Mouse (Mus musculus) lung, postnatal 36 days (tissue): ENCODE measurements around the gene Il20.

ENCODE experiments used
- DNase-seq: peaks from one replicate; pipeline ENCODE4 v3.0.0; 2022; ENCODE audit warnings: mixed read lengths

The Il20 gene

DNA sequence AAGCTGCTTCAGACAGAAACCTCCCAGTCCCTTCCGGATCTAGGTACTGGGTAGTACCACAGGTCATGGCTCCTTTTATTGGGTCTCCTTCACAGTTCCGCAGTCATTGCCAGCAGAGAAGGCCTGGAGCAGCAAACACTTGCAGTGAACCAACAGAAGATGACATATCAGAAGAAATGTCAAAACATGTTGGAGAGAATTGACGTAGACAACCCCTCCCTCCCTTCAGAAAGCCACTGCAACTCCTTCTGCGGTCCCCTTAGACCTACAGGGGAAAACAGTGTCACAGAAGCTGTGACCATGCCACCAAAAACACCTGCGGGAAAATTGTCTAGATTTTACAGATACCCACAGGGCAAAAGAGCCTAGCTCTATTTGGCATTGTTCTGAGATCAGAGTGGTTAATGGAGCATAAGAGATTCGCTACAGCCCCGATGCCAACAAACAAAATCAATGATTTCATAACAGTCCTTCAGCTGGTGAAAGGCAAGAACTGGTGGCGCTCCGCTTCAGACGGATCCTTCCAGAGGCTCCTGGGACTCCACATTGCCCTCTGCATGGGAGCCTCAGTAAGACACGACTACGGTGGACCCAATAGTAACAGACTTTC is at the start of gene Il20:
TSS of gene Il20 (minus strand) at position 51 of the 610 bp plus-strand sequence.
- DNase-seq, result no peak

DNA sequence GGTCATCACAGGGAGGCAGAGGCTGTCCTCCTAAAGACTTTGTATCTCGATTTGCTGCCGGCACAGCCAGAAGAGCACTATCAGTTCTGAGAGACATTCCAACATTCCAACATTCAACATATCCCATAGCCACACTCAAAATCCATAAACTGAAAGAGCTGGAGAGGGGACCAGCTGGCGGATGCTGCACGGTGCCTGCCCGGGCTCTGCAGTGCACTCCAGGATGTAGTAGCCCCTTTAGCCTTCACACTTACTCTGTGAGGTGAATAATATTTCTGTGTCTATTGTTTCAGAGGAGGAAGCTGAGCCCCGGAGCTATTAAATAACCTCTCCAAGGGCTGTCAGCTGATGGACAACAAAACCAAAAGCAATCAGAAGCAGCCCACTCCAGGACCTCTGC is 35.7 kb upstream of the Il20 start:
- DNase-seq, result no peak

DNA sequence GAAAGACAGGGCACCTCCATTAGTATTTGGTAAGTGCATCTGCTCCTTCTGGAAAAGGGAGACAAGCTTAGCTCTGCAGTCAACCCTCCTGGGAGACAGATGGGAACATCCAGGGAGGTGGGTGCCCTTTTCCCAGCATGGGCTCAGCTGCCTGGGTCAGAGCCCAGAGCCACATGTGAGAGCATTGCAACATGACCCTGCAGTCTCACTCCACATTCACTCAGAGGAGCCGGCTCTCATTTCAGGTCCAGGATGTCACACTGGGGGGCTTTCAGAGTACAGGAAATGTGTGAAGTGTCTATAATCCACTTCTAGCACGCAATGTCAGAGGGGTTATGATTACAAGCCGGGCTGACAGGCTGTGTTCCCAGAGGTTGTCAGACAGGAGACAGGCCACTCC is 30.6 kb upstream of the Il20 start:
- DNase-seq, result no peak

DNA sequence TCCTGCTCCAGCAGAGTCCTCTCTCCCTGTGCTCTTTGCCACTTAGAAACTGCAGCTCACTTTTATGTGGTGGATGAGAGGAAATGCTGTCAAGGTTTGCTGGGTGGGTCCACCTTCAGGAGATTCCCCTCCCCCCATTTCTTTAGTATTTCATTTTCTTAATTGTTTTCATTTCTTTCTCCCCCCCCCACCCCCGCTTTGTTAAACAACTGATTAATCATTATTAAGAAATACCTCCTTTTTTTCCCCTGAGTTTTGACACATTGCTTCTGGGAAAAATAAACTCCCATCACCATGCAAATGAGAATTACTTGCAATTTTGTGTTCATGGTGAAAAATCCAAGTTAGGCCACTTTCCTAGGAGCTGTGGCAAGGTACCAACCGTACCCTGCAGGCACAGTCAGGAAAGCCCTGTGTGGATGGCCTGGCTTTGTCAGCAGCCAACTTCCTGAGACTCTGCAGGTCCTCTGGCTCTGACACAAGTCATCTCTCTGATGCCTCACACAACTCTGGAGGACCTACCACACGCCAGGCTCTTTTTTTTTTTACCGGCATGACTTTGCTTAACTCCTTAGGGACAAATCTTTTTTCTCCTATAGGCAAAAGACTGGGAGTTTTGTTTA is 28.9 kb upstream of the Il20 start, which contains the start of gene Il19:
TSS of gene Il19 (minus strand) at position 51 of the 623 bp plus-strand sequence.
- DNase-seq, result no peak

DNA sequence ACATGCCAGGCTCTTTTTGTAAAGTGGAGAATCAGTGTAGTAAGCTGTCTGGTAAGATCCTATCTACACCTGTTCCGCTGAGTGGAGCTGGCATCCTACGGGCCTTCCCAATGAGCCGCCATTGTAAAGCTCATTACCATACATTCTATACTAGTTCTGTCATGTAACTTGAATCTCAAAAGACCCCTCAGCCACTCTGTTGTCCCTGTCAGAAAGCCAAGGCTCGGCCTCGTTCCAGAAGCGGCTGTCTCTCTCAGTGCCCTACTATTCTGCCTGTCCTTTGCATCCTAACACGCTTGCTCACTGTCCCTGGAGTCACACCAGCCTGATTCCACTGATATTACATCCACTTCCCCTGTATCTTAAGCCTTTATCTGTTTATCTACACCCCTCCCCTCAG is 26.9 kb upstream of the Il20 start:
- DNase-seq, result no peak

DNA sequence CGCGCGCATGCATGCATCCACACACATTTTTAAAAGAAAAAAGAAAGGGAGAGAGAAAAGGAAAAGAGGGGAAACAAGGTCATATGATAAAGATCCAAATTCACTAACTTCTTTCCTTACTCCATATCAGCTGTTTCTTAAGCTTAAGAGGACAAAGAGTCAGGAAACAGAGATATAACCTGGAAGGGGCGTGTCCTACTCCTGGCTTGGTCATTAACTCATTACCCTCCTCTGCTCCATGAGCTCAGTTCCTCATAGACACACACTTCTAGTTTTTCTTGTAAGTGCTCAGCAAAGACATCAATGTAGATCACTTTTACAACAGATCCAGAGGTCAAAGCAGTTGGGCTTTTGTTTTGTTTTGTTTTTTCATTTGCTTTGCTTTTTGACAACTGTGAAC is 25.9 kb upstream of the Il20 start:
- DNase-seq, result no peak

DNA sequence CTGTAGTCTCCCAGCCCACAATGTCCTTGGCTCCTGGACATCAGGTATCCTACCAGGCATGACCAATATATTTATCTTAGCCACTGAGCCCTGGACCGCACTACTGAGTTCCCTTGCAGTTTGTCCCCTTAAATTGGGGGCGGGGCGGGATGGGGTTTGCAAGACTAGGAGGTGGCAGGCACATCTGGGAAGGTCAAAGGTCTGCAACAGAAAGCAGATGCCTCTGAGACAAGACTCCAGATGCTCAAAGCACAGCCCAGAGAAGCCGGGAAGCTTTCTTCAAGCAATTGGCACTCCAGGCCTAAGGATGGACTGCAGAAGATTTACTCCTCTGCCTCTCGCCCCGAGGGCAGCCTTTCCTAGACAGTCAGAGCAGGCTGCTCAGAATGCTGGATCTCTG is 25.1 kb upstream of the Il20 start:
- DNase-seq, result no peak

DNA sequence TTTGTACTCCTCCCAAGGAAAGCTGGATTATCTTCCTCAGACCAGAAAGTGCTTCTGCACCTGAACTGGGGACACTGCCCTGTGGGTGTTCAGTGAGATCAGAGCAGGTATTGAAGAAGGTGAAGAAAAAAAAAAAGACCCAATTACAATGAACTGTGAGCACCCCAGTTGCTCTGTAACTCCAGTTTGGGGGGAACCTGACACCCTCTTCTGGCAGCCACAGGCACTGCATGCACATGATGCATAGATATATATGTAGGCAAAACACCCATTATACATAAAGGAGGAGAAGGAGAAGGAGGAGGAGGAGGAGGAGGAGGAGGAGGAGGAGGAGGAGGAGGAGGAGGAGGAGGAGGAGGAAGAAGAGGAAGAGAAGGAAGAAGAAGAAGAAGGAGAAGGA is 15.2 kb upstream of the Il20 start:
- peak; percentile 22 for DNase-seq

DNA sequence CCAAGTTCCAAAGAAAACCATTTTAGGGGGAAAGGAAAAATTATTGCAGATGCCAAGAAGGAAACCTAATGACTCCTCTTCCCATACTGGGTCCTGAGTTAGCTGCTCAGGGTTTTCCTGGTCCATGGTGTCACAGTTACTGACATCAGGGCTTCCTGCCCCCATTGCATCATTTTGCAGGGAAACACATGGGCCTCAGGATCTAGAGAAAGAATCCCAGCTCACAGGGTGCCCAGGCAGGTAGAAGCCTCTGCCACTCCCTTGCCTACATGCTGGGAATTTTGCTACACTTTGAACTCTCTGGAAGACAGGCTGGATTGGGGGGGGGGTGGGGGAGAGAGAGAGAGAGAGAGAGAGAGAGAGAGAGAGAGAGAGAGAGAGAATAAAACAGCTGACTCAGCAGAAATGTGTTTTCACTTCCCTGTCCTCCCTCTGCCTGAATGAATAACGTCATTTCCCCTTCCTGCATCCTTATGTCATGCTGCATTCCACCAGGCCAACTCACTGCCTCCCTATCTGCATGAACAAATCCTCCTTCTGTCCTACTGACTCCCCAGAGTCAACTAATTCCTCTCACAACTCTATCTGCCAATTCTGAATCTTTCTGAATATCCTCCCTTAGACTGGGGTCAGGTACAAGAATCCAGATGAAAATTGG is 7.2 kb upstream of the Il20 start:
- DNase-seq, result no peak

DNA sequence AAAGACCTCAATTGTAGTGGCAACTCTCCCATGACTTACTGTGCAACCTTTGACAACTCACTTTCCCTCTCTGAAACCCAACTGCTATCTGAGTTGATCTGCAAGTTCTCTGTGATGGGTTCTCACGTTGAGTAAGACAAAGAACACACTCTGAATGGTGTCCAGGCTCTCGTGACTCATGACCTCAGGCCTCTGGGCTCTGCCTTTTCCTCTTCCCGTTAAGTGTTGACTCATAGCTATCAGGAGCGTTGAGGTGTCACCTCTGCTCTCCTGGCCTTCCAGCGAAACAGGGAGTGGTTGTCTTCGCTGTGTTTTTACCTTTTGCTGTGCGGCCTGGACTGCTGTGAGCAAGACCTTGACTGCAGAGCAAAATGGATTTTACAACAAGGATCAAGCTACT is 8.7 kb downstream of the Il20 start:
- DNase-seq, result no peak

DNA sequence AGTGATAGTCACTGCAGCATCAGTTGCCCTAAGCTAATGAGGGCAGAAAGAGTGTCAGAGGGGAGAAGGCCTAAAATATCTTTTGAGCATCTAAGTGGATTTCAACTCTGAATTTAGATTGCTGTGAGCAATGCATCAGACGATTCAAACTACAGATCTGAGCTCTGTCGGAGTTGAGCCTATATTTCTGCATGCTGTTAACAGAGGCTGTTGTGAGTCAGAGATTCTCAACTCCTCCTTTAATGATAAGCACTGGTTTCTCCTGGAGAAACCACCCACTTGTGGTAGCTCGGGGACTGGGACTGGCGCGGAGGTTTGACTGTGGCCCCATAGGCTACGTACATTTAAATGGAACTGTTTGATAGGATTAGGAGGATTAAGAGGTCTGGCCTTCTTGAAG is 16.8 kb downstream of the Il20 start:
- DNase-seq, result no peak

DNA sequence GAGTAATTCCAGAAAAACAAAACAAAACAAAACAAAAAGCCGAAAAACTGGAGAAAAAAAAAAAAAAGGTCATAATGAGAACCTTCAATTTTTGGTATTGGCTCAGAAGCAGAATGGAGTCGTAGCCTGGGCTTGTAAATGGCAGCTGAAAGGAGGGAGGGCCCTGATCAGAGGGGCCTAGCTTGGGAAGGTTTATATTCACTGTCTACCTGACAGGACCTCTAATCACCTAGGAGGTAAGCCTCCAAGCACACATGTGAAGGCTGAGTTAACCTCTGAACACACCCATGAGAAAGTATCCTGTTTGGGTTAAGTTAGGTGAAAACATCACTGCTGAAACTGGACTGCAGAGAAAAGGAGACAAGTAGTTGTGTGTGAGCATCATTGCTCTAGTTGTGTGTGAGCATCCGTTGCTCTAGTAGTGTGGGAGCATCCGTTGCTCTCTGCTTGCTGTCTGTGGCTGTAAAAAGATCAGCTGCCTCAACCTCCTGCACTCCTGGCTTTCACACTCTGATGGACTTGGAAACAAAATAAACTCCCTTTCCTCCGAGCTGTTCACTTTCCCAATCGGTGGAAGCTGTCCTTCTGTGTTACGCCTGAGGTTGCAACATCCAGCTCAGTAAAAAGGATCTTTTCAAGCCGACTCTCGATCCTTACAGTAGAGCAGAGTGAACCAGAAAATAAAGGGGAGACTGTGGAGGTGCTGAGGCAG is 17.8 kb downstream of the Il20 start:
- no peak for DNase-seq

DNA sequence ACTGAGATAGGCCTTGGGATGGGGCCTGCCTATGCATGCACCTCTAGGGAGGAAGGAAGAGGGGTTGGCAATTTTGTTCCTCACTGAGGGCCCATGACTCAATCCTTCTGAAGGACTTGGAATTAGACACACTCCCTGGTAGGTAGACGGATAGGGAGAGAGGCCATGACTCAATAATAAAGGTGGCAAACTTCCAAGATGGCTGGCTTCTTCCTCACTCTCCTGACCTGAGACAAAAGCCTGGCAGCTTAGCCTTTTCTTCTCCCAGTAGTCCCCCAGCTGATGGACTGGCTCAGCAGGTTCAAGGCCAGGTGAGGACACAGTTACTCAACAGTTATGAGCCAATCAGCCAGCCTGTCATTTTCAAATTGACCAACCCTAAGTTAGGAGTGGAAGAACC is 18.8 kb downstream of the Il20 start:
- DNase-seq, result peak; percentile 6

DNA sequence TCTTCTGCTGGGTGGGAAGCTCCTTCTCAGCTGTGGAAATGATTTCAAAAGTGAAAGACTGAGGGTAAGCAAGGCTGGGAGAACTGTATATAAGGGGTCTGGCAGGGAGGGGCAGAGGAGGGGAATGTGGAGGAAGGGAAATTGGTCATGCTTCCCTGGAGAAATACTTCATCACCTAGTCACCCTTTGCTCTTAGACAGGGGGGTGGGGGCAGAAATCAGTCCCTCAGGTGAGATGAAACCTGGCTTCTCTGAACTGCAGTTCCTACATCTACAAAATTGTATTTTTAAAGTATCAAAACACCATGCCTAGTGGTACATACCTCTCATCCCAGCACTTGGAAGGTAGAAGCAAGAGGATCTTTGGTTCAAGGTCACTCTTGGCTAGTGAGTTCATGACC is 23.9 kb downstream of the Il20 start, which contains the start of gene Il24:
TSS of gene Il24 (minus strand) at position 101 of the 400 bp plus-strand sequence.
- DNase-seq, result no peak

DNA sequence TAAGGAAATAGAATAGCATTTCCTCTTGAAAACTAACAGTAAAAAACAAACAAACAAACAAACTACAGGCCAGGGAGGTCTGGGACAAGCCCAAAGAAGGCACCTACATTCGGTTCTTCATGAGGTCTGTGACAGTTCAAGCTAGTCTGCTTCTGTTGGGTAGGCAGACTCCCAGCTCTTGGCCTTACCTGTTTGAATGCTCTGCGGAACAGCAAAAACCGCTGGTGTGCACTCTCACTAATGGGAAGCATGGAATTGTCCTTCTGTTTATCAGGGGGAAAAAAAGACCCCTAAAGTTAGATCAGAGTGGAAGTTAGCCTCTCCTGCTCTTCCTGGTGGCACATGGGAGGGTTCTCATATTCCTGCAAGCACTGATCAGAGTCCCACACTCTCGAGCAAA is 28.1 kb downstream of the Il20 start:
- DNase-seq, result no peak

DNA sequence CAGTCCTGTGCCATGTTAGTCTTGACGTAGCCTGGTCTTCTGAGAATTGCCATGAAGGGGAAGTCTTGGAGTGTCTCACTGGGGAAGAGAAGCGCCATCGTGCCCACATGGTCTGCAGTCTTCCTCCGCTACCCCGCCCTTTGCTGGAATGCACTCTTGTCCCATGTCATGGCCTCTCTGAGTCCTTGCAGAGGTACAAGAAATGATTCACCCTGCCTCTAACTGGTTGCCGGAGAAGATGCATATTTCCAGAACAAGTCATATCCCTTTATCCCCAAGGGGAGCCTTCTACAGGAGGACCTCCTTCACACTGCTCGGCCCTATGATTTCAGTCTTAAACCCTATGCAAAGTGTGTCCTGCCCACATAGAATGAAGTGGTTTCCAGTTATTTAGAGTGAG is 31.3 kb downstream of the Il20 start:
- DNase-seq, result no peak

DNA sequence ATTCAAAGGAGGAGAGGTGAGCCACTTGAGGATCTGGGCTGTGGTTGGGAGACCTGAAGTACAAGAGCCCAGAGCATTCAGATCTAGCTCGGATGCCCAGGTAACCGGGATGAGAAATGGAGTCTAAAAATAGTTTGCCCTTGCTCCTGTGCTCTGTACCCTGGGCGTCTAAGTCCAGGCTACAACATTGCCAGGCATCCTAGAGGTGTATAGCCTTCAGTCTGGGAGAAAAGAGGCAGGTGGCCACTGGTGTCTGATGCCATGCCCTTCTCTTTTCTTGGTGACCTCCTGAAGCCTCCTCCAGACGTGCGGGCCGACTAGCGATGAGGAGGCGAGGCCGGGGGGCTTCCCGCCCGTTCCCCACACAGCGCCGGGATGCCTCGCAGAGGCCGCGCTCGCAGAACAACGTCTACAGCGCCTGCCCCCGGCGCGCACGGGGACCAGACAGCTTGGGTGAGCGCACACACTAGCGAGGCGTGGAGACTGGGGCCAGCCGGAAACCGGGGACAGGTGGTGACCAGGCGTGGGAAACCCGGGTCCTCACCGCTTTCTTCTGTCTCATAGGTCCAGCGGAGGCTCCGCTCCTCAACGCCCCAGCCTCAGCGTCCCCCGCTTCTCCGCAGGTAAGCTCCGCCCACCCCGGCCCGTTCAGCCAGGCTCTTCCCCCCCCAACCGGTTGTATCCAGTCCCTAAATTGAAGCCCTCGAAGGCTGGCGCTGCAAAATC is 33.2 kb downstream of the Il20 start:
- DNase-seq, result peak; percentile 13

DNA sequence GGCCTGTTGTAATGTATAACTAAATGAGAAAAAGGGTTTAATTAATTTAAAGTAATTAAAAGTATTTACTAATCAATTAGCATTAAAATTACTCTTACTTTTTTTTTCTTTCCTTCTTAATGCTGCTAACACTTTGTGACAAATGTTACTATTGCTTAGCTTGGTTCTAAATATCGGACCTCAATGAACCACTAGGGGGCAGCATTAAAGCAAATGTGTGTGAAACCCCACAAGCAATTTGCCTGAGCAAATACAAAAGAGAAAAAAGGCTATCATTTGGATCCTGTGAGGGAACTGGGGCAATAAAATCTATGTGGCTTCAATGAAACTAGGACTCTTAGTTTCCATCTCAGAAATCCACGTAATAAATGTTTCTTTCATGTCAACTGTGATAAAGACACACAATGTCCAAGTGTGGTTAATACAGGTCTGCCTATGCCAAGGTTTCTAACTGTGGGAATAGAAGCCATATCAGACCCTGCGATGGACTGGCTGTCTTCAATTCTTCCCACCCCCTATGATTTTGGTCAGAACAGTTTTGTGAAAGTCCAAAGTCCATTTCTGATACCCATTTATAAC is 34.2 kb downstream of the Il20 start:
- DNase-seq, result peak; percentile 87

DNA sequence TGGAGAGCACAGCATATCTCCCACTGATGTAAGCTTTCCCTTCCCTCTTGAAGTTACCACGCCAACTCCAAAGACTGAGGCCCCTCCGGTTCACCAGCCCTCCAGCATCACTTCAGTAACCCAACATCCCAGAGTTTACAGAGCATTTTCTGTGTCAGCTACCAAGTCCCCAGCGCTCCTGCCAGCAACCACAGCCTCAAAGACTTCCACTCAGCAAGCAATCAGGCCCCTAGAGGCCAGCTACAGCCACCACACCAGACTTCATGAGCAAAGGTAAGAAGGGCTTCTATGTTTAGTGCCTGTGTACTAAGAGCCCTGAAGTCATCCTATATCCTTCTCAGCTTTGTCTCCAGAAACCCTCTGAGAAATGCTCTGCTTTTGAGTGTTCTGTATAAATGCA is 35.3 kb downstream of the Il20 start:
- DNase-seq, result no peak

DNA sequence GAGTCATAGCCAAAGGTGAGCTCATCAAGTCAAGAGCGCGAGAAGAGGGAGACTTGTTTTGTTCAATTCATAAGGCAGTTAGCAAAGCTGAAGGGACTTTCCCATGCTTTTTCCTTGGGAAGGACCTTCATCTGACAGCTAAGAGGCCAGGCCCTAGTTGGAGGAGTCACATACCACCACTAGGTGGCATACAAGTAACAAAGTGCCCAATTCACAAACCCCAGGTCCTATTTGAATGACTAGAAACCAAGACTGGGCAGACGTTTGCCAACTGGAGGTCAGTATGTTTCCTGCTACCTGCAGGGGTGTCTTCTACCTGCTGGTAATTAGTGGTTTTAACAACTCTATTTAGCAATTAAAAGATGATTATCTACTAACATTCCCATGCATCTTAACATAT is 36.1 kb downstream of the Il20 start:
- DNase-seq, result peak; percentile 72

DNA sequence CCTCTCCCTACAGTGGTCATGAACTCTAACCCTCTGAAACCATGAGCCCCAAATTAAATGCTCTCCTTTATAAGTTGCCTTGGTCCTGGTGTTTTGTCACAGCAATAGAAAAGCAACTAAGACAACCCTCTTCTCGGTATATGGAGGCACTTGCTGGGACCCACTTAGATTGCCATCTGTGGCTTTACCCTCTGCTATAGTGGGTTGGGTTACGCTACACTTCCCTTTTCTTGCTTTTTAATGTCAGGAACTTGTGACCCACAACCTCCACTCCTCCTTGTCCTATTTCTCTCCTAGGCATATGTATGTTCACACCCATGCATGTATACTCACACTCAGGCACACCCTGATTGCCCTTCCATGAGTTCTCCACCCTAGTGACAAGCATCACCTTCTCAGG is 38.3 kb downstream of the Il20 start:
- DNase-seq, result no peak

DNA sequence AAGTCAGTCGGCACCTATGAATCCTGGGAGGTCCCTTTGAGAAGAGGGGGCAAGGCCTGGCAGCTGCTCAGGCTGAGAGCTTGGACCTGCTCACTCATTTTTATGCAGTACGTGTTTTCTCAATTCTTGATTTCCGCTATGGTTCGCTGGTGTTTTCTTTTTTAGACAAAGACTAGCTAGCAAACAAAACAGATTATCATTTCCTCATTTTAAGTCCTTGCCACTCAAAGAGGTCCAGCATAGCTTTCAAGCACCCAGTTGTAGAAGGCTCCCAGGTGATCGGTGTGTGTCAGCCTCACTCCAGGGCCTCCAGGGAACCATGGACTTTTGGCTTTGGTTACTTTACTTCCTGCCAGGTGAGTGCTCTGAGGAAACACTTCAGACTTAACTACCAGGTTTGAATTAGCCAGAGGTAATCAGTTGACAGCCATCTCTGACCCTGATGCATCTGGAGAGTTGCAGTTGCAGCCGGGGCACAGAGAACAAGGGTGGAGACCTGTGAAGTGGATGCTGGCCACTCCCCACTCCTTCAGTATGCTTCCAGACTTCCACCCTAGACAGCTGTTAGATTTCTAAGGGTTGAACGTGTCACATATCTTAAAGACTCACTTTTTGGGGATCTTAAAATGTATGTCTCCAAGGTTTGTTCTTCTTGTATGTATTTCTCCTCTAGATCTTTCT is 45.6 kb downstream of the Il20 start, which contains the start of gene Fcmr:
TSS of gene Fcmr (plus strand) at position 129 of the 681 bp plus-strand sequence.
- DNase-seq, result peak; percentile 13
